Comparison of ENCODE assay signal across 25 mouse cellular contexts in genomic region chr15:6400115-6400514, GRCm38 (mm10). TPM values are rescaled to one million over a fixed set of nuclear protein-coding genes. Genes with fewer than 3 reads are reported as not detected.
DNase-seq lines count a peak whose midpoint lies in the region.
"Had no signal": no experiment of that assay in that cellular context is flagged by ENCODE, and none has a peak within 500 bp of the region (broad histone marks: within the 10 kb centered on the region; RNA-seq: fewer than 3 reads in every experiment).

No protein-coding gene starts in this region.

- peak; percentile 73 for DNase-seq in adrenal gland, adult 2 months
- DNase-seq in adrenal gland, adult 18-20 months (ENCODE audit: low spot score in 2 of 2), result no peak
- peak; percentile 48 for DNase-seq in adrenal gland, postnatal 10 days
- DNase-seq in adrenal gland, postnatal 25 days, result no peak
- peak; percentile 39 for DNase-seq in heart, adult 11 months
- no peak for DNase-seq in heart, adult 18-20 months
- DNase-seq in thymus, adult 18-20 months, result no peak
- DNase-seq: B cell, adult 2 months; cerebellum, adult 11-12 months; cerebellum, adult 2 months; cerebellum, adult 9-10 months; cerebellum, postnatal 10 days; cerebellum, postnatal 25 days; forebrain, postnatal 0 days had no signal

RNA-seq across cellular contexts. Expression of gene C9, which starts 45.0 kb away (rescaled TPM):
- 1 to 10 TPM in 1 of 2 experiments, not detected in 1; 1.6 TPM for total RNA-seq in adrenal gland, adult 2 months (2021)
- polyA plus RNA-seq in adrenal gland, adult 2 months (2012; rRNA removed), result not detected in 2 replicates
- not detected for total RNA-seq in adrenal gland, adult 18-20 months (2021)
- total RNA-seq in adrenal gland, postnatal 10 days (2021), result 1 to 10 TPM; 2.5 to 3.0 TPM
- total RNA-seq in adrenal gland, postnatal 25 days (2021), result 3.4 TPM in 1 of 2 replicates, not detected in the other
- total RNA-seq in heart, adult 18-20 months (2021), result not detected
- total RNA-seq: CH12.LX; forebrain, postnatal 0 days; G1E had no signal
- polyA plus RNA-seq: activated CD4-positive, CD25-positive, alpha-beta regulatory T cell, adult 4 months; CD4-positive, CD25-positive, alpha-beta regulatory T cell, adult 4 months; cerebellum, adult 2 months; cortical plate, adult 2 months; embryonic facial prominence, embryonic 10.5 days; embryonic facial prominence, embryonic 14.5 days; forebrain, embryonic 11.5 days; forebrain, embryonic 13.5 days; forebrain, embryonic 15.5 days; forebrain, postnatal 0 days; G1E; Patski had no signal

Comparison
In these comparisons a context has a peak if more than half of its experiments do, and no peak if none do; other contexts are left out.
1. DNase-seq: peak in adrenal gland, adult 2 months (single experiment), adrenal gland, postnatal 10 days (single experiment) and heart, adult 11 months (single experiment); none in adrenal gland, adult 18-20 months (0 of 2), adrenal gland, postnatal 25 days (single experiment), heart, adult 18-20 months (0 of 2) and thymus, adult 18-20 months (0 of 2).